Mouse (Mus musculus) cerebellum, adult 9-11 months (tissue): ENCODE measurements around the gene Marco.

Experiments
- DNase-seq: peaks from one replicate; pipeline ENCODE4 v3.0.0; 2022

The Marco gene

GRCm38 (mm10) chr1:120504924-120505323 lies at the start of gene Marco:
Gene Marco, minus strand, starts transcription at chr1:120505024.
- no peak for DNase-seq

GRCm38 (mm10) chr1:120539506-120540029 lies 34.7 kb upstream of the Marco start:
- no peak for DNase-seq

- no peak for DNase-seq
Observed at GRCm38 (mm10) chr1:120536998-120537397, 32.2 kb upstream of the Marco start.

GRCm38 (mm10) chr1:120535919-120536318 lies 31.1 kb upstream of the Marco start:
- no peak for DNase-seq

- DNase-seq: no peak
Observed at GRCm38 (mm10) chr1:120532321-120532916, 27.6 kb upstream of the Marco start.

- no peak for DNase-seq
Observed at GRCm38 (mm10) chr1:120531770-120532169, 26.9 kb upstream of the Marco start.

- no peak for DNase-seq
Observed at GRCm38 (mm10) chr1:120529881-120530280, 25.1 kb upstream of the Marco start.

GRCm38 (mm10) chr1:120517618-120518017 lies 12.8 kb upstream of the Marco start:
- DNase-seq: no peak

- no peak for DNase-seq
Observed at GRCm38 (mm10) chr1:120510311-120510710, 5.5 kb upstream of the Marco start.

GRCm38 (mm10) chr1:120508976-120509375 lies 4.2 kb upstream of the Marco start:
- no peak for DNase-seq

GRCm38 (mm10) chr1:120504046-120504710 lies 646 bp downstream of the Marco start:
- DNase-seq: no peak

GRCm38 (mm10) chr1:120501496-120501895 lies 3.3 kb downstream of the Marco start:
- no peak for DNase-seq

- DNase-seq: no peak
Observed at GRCm38 (mm10) chr1:120498036-120498435, 6.8 kb downstream of the Marco start.

GRCm38 (mm10) chr1:120480937-120481336 lies 23.9 kb downstream of the Marco start:
- no peak for DNase-seq

- no peak for DNase-seq
Observed at GRCm38 (mm10) chr1:120474825-120475224, 30.0 kb downstream of the Marco start.

GRCm38 (mm10) chr1:120468891-120469290 lies 35.9 kb downstream of the Marco start:
- DNase-seq: no peak

- no peak for DNase-seq
Observed at GRCm38 (mm10) chr1:120467323-120467722, 37.5 kb downstream of the Marco start.

GRCm38 (mm10) chr1:120466751-120467150 lies 38.1 kb downstream of the Marco start:
- DNase-seq: no peak

- DNase-seq: no peak
Observed at GRCm38 (mm10) chr1:120459032-120459431, 45.8 kb downstream of the Marco start.

GRCm38 (mm10) chr1:120458524-120458923 lies 46.3 kb downstream of the Marco start:
- no peak for DNase-seq

- no peak for DNase-seq
Observed at GRCm38 (mm10) chr1:120451486-120452270, 53.1 kb downstream of the Marco start.

GRCm38 (mm10) chr1:120449662-120450061 lies 55.2 kb downstream of the Marco start:
- DNase-seq: no peak

- no peak for DNase-seq
Observed at GRCm38 (mm10) chr1:120443228-120443639, 61.6 kb downstream of the Marco start.

GRCm38 (mm10) chr1:120441587-120441986 lies 63.2 kb downstream of the Marco start:
- no peak for DNase-seq
